Mouse (Mus musculus) kidney, adult 18-20 months (tissue): ENCODE data around the gene Ndnf.
A peak's percentile ranks its signal among the peaks of the same experiment; 100 is the strongest.

Experiments
- DNase-seq: peaks from one replicate; pipeline ENCODE4 v3.0.0; 2021

The Ndnf gene

GRCm38 (mm10) chr6:65671451-65671850 is at the start of gene Ndnf:
Ndnf (plus strand) TSS chr6:65671590.
- peak; percentile 58 for DNase-seq

DNA sequence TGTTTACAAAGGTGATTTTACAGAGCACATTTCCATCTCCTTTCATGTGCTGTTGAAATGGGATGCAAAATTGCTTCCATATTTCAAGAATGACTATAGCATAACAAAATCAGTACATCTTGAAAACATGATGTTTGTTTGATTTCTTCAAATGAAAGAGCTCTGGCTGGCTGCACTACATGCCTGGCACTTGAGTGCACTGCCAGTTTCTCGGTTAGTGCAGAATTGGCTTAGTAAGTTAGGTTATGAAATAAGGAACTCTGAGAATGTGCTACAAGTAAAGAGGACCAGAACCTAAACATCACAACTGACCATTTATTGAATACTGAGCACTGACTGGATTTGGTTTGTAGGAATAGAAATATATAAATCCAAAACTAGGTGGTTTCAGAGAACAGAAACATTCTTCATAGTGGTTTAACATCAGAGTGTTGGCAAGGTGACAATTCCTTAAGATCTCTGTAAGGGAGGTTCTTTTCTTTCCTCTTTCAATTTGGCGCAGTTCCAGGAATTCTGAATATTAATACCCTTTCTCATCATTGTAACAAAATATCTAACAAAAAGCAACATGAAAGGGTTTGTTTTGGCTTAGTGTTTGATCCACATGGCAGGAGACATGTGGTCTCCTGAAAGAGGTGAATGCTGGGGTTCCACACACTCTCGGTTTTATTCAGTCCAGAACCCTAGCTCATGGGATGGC is 48.2 kb upstream of the Ndnf start:
- no peak for DNase-seq

DNA sequence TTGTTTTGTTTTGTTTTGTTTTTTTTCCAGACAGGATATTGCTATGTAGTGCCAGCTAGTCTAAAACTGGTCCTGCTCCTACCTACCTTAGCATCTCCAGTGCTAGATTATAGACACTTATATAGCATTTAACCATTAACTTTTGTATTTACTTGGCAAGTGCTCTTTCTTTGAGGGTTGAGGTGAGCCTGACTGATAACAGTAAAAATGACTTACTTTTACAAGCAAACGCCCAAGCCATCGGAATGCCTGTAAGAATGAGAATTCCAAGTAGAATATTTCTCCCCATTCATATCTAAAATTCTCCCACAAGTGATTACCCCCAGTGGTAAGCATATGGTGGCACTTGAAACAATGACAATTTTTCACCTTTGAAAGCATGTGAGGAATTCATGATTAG is 40.8 kb upstream of the Ndnf start:
- no peak for DNase-seq

GRCm38 (mm10) chr6:65632184-65632583 is 39.2 kb upstream of the Ndnf start:
- DNase-seq, result no peak

- no peak for DNase-seq
Observed at GRCm38 (mm10) chr6:65642431-65642830, 29.0 kb upstream of the Ndnf start.

- no peak for DNase-seq
Observed at GRCm38 (mm10) chr6:65644110-65644509, 27.3 kb upstream of the Ndnf start.

DNA sequence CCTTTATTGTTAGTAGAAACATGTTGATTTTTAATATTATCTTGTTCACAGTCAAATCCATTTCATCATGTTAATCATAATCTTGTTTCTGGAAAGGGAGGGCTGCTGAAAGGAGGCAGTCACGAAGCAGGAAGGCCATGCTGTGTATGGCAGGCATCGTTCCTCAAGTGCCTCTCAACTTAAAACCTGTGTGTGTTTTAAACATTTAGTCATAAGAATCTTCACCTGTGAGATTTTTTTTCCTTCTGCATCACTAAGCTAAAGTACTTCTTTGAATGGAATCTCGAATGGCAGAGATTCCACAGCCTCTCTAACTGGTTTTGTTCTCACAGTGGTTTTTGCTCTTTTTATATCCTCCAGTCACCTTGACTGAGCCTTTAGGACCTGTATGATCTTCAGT is 25.0 kb upstream of the Ndnf start:
- DNase-seq, result no peak

DNA sequence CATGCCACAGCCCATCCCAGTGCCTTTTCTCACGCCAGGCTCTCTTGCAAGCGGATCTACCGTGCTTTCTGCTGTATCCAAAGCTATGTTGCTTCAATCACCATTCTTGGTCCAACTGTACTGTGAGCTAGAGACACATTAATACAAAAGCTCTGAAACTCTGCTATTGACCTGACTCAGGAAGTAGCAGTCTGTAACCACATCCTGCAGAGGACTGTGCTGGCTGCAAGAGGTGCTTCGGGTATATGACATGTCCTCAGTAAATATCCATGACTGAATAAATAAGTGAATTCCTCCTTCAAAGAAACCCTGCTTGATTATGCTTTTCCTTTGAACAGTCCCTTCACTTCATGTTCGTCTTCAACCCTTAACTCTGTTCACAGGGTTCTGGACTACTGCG is 23.7 kb upstream of the Ndnf start:
- no peak for DNase-seq

GRCm38 (mm10) chr6:65651376-65651775 is 20.0 kb upstream of the Ndnf start:
- no peak for DNase-seq

GRCm38 (mm10) chr6:65661272-65661671 is 10.1 kb upstream of the Ndnf start:
- no peak for DNase-seq

- no peak for DNase-seq
Observed at GRCm38 (mm10) chr6:65662050-65662449, 9.3 kb upstream of the Ndnf start.

DNA sequence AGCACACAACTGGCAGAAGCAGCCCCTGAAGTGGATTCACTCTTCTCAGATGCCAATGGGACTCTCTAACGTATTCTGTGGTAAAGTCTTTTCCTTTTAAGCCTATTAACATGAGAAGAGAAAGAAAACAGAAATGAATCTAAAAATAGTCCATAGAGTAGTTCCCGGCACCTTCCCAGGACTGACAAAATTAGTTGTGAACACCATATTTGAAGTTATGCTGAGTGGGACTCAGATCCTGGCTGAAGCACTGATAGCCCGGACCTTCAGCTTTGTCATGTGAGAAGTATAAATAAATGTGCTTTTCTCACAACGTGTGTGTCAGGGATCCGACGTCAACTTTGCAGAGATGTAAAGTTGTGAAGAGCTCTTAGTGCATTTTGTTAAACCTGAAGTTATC is 7.4 kb upstream of the Ndnf start:
- DNase-seq, result no peak

DNA sequence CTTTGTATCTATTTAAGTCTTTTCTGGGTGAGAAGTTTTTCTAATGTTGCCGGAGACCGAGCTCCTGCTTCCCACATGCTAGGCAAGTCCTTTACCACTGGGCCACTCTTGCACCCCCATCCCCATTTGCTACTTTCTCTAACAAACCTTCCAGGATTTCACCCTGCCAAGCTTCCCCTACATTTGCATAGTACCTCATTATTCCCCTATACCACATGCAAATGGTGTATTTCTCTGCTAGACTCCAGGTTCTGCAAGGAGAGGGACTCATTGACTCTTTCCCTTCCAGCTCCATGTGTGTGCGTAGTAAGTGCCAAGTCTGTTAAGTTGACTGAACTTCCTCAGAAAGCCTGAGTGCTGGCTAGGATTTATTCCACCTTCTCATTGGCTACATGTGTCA is 5.1 kb upstream of the Ndnf start:
- DNase-seq, result no peak

DNA sequence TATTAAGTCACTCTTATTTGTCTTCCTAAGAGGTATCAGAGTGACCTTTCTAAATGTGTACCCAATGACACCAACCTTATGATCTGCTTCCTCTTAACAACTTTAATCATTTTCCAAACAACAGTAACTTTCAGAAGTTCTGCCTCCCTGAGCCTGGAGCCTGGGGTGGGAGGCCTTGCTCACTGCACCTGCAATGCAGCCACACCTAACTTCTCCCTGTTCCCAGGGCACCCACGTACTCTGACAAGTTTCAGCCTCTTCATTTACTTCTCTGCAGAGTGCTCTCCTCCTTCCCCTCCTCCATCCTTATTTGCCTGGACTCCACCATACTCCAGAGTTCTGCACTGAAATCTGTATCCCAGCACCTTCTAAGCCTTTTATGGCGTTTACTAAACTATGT is 1.4 kb upstream of the Ndnf start:
- DNase-seq, result no peak

DNA sequence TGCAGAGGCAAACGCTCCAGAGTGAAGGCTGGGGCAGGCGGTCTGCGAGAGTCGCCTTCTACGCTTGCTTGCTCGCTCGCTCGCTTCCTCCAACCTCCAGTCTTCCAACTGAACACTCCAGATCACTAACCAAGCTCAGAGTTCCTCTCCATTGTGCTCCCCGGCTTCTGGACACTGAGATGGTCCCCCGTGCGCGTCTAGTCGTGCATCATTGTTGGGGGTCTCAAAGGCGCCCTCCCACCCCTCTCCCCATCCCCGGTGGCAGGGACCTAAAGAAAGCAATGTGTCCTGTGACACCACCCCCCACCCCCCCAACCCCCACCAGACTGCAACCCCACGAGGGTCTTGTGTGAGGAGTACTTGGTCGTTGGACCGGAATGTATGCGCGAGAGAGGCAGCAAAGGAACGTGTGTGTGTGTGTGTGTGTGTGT is 394 bp upstream of the Ndnf start:
- DNase-seq, result no peak

DNA sequence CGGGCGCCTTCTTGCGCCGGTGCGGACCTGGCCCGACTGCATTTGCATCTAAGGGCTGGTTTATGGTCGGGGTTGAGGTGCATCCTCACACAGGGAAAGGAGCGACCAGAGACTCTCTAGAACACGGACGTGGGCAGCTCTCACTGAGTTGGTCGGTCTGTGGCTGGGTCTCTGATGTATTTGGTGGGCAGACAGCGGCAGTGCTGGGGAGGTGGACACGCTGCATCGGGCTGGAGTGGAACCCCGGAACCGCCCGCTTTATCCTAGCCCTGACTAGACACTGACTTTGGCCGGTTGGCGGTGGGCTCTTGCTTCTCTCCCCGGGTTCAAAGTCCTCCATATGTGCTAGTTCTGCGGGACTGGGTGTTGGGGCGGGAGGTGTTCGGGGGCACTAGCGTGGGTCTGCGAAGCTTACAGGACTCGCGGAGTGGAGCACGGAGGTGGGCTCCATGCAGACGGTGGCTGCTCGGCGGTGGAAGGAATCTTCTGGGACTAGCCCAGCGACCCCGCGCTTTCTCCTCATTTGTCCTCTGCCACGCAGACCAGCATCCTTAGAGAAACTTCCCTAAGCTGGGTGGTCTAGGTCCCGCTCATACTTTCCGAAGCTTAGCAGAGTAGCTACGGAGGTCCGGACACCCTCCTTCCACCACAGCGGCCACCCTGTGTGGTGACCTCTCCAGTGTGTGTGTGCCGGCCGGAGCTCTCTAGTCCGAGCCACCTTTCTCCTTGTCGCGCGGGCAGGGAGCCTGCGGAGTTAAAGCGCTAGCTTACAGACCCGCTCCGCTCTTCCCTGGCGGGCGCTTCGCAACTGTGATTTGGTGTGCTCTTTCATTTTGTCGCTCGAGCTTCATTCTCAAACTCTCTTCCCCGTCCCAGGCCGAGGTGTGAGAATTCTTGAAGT is 991 bp downstream of the Ndnf start:
- peak; percentile 20 for DNase-seq

DNA sequence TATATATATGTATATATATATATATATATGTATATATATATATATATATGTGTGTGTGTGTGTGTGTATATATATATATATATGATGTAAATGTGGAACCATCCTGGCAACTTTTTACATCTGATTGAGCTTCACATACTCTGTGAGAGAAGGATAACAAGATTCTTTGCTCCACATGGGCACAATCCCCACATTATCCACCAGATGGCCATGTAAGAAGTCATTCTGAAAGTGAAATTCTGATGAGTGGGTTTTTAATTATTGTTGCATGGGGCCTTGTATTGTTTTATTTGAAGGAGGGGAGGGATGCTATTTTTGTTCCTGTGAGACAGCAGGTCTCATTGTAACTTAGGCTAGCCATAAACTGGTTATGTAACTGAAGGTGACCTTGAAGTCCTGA is 22.5 kb downstream of the Ndnf start:
- no peak for DNase-seq

GRCm38 (mm10) chr6:65720676-65721075 is 49.3 kb downstream of the Ndnf start:
- DNase-seq, result no peak

- no peak for DNase-seq
Observed at GRCm38 (mm10) chr6:65725677-65726076, 54.3 kb downstream of the Ndnf start.

DNA sequence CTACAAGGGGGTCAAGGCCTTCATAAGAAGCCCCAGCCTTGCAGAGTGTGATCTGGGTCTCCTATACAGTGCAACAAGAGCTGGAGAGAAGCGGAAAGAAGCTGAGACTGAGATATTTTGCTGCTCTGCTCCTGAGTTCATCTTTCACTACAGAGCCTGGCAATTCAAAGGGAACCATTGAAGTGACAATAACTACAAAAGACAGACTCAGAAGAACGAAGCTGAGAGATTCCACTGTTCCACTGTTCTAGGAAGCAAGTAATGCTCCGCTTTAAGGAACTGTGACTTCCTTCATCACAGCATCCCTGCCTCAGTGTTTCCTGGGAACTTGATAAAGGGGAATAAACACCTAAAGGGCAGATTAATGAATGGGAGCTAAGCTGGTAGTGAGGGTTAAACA is 56.9 kb downstream of the Ndnf start:
- DNase-seq, result no peak

DNA sequence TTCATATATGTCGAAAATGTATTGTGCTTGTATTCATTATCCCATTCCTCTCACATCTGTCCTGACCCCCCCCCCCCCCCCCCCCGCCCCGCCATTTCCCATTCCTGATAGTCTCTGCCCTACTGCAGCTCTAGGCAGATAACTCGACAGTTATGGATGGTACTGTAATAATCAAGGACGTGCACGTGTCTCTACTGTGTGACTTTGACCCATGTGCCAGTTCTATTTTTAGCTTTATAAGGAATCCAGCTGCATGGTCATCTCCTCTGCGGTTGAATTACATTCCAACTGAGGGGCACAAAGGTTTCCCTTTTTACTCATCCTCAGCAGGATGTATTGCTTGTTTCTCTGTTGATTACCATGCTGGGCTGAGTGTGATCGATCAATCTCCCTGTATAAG is 68.1 kb downstream of the Ndnf start:
- DNase-seq, result no peak

- DNase-seq, result no peak
Observed at GRCm38 (mm10) chr6:65743144-65743870, 71.9 kb downstream of the Ndnf start.

DNA sequence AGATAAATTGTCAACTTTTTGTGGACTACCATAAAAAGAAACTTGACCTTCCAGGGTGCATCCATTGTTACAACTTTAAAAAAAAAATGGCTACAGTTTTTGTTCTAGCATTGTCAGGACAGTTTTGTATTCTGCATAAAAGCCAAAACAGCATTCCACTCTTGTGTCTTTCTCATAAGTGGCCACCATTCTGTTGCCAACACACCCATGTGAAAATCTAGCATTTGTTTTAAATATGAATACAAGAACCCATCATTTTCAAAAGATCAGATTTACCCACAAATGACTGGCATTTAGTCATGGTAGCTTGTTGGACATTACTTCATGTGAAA is 72.4 kb downstream of the Ndnf start:
- DNase-seq, result no peak

DNA sequence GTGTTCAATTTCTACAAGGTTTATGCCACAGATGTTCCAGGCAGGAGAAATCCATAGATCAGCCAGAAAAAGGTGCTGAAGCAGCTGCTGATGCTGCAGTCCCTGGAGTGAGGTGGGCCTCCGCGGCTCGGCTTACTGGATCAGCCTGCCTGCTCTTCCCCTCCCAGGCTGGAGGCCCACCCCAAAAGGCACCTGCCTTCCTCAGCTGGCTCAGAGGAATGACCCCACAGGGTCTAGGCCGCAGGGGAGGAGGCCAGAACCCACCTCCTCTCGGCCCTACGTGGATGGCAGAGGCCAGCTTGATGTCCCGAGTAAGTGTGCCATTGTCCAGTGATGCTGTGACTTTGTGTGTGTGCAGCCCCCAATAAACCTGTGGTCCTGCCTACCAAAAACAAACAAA is 86.8 kb downstream of the Ndnf start:
- no peak for DNase-seq
